Mouse (Mus musculus): Measurements from ENCODE around the gene Tprg.

DNA sequence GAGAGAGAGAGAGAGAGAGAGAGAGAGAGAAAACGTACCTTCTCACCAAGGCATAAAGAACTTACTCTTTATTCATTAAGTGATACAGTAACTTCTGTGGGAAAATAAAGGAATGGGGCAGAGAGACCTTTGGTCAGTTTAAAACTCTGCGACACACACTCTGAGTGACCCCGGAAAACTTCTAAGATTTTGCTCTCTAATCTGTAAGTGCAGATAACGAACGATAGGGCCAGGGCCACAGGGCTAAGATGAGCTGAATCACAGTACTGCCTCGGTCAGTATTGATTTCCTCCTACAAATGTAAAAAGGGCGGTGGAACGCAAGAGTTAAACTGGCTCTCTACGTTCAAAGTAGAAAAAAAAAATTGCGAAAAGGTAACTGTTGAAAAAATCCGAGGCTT, 8.9 kb downstream of the Tprg start:
- TF ChIP-seq CTCF (IDR thresholded peaks at IDR 0.05; ENCODE audit: low read depth, low read length) (no peak), POLR2AphosphoS5 (IDR thresholded peaks at IDR 0.05; ENCODE audit: insufficient replicate concordance, low read depth, low read length) (no peak), TAL1 (conservative IDR thresholded peaks at IDR 0.05; ENCODE audit: low read depth, low read length) (no peak)

All from G1E (cell line).